Mouse (Mus musculus) ES-Bruce4 (cell line): Measurements from ENCODE around the gene Stoml1. TPM values are rescaled to one million over a fixed set of nuclear protein-coding genes. Genes with fewer than 3 reads are reported as not detected.

Experiments
- H3K27ac ChIP-seq: 2 replicates; pipeline ENCODE4 v1.5.1; 2012; ENCODE audit warnings: low read length, inconsistent platforms; ENCODE audit not compliant: insufficient read depth
- H3K27me3 ChIP-seq: 2 replicates; pipeline ENCODE4 v1.6.1; 2012; ENCODE audit warnings: mild to moderate bottlenecking, low read length, inconsistent platforms; ENCODE audit not compliant: control insufficient read depth, poor library complexity, insufficient read depth, severe bottlenecking
- H3K36me3 ChIP-seq: 2 replicates; pipeline ENCODE4 v1.6.1; 2012; ENCODE audit warnings: inconsistent platforms, mild to moderate bottlenecking, low read length, moderate library complexity; ENCODE audit not compliant: control insufficient read depth, poor library complexity, insufficient read depth, severe bottlenecking
- H3K4me1 ChIP-seq: one replicate; pipeline ENCODE4 v1.8.1; 2011; ENCODE audit warnings: low read length; ENCODE audit not compliant: control insufficient read depth, insufficient read depth
- H3K4me3 ChIP-seq: 2 replicates; pipeline ENCODE4 v1.5.1; 2011; ENCODE audit warnings: low read depth, mild to moderate bottlenecking, low read length
- H3K9ac ChIP-seq: 2 replicates; pipeline ENCODE4 v1.6.1; 2012; ENCODE audit warnings: low read depth, mild to moderate bottlenecking, inconsistent platforms; ENCODE audit not compliant: poor library complexity, severe bottlenecking
- H3K9me3 ChIP-seq: replicated peaks from 2 replicates; pipeline ENCODE4 v1.6.1; 2012; ENCODE audit warnings: mild to moderate bottlenecking, low read length, inconsistent platforms; ENCODE audit not compliant: control insufficient read depth, poor library complexity, insufficient read depth, severe bottlenecking
- CTCF ChIP-seq: IDR thresholded peaks from one replicate; pipeline ENCODE4 v1.8.1; 2011; ENCODE audit warnings: low read depth, low read length
- EP300 ChIP-seq: IDR thresholded peaks from 2 replicates; pipeline ENCODE4 v1.6.1; 2011; ENCODE audit warnings: low read depth, low read length; ENCODE audit not compliant: insufficient read depth
- POLR2A ChIP-seq: IDR thresholded peaks from one replicate; pipeline ENCODE4 v1.8.1; 2011; ENCODE audit warnings: low read length; ENCODE audit not compliant: insufficient read depth
- polyA plus RNA-seq: library from polyadenylated mRNA; stranded (reverse); fragments of >200 nt; gene quantifications from 2 replicates; pipeline ENCODE4 v1.2.4, GENCODE M21; 2011; ENCODE audit warnings: low read depth; ENCODE audit not compliant: missing spikeins, insufficient read depth, insufficient read length

Gene Stoml1
- polyA plus RNA-seq, 1 experiment, result 24.6 TPM

DNA sequence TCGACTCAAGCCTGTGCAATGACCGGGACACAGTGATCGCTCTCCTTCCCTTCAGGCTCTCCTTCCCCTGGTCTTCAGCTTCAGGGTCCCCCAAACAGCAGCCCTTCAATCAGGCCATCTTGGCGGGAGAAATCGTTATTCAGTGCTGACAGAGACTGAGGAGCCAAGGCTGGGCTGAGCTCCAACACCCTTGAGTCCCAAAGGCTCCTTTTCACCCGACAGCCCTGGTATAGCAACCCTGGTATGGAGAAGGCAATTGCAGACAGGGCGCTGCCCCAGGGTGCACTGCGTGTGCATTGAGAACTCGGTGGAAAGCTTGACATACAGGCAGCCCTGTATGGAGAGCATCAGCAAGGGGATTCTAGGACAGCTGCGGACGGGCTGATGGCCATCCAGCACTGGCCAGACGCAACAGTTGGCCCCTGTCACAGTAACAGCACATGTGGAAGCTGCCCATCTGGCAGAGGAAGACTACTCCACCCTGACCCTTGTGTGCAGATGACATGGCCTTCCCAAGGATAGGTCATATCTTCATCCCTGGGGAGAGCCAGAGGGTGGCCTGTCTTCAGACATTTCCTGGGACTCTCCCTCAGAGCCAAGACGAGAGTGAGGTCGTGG, 57.2 kb downstream of the Stoml1 start:
- H3K4me1 ChIP-seq, result no peaks in the 10 kb centered on the region
- no peak overlapping the region for H3K4me3 ChIP-seq
- no peaks in the 10 kb centered on the region for H3K27me3 ChIP-seq

DNA sequence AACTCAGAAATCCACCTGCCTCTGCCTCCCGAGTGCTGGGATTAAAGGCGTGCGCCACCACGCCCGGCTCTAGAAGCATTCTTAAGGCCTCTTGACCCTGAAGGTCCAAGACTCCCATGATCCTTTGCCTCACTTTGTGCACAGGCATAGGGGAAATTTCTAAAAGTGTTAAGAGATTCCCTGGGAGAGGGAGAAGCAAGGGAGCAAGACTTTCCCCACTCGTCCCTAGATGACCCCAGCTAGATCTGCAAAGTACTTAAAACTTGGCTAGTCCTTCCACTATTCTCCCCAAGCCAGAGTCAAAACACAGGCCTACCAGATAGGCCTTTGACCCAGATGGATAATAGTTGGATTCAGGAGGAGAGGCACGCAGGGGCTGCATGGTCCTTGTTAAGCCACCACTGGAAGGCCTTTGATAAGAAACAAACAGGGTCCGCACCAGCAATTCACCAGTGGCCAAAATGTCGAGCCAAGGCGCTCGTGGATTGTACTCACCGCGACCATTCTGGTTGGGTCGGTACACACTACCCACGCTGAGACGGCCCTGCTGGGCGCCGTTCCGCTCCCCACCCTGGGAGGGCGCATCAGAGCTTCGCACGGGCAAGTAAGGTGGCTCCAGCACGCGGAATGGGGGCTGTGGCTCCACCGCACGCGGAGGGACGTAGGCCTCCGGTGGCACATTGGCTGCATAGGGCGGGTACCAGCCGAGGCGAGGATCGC, 58.4 kb downstream of the Stoml1 start:
- peak overlapping the region; percentile 55 for H3K9ac ChIP-seq
- TF ChIP-seq EP300, result no peak
- peak; percentile 31 for TF ChIP-seq CTCF
- no peak for TF ChIP-seq POLR2A
- no peaks in the 10 kb centered on the region for H3K27me3 ChIP-seq
- peak overlapping the region; percentile 37 for H3K4me3 ChIP-seq
- no peaks in the 10 kb centered on the region for H3K36me3 ChIP-seq
- H3K27ac ChIP-seq, result no peak overlapping the region
- H3K9me3 ChIP-seq, result no peaks in the 10 kb centered on the region
- no peaks in the 10 kb centered on the region for H3K4me1 ChIP-seq

More for the DNA sequence above, 57.2 kb downstream of the Stoml1 start:
- TF ChIP-seq CTCF (no peak), EP300 (no peak), POLR2A (no peak)
- H3K9ac ChIP-seq, result no peak overlapping the region
- no peaks in the 10 kb centered on the region for H3K36me3 ChIP-seq
- H3K27ac ChIP-seq, result no peak overlapping the region
- no peaks in the 10 kb centered on the region for H3K9me3 ChIP-seq

Other genes starting within 250 kb of the Stoml1 start
- gene Cyp11a1, start 246.8 kb upstream of the Stoml1 start, polyA plus RNA-seq, result 0.41 and 0.45 TPM in 2 replicates
- 0.36 TPM in 1 of 2 replicates, not detected in the other for gene Stra6, start 189.4 kb upstream of the Stoml1 start, polyA plus RNA-seq
- gene Ccdc33, start 134.3 kb upstream of the Stoml1 start, polyA plus RNA-seq, result not detected in 2 replicates
- gene Islr, start 48.9 kb upstream of the Stoml1 start, polyA plus RNA-seq, result not detected in 2 replicates
- 0.67 and 0.85 TPM in 2 replicates for gene Islr2, start 48.8 kb upstream of the Stoml1 start, polyA plus RNA-seq
- gene Pml, start 3.4 kb upstream of the Stoml1 start, polyA plus RNA-seq, result 198 and 200 TPM in 2 replicates
- 3.4 and 3.6 TPM in 2 replicates for gene Loxl1, start 60.0 kb downstream of the Stoml1 start, polyA plus RNA-seq
- gene Tbc1d21, start 117.3 kb downstream of the Stoml1 start, polyA plus RNA-seq, result not detected in 2 replicates
- 2.2 and 3.8 TPM in 2 replicates for gene Insyn1, start 235.4 kb downstream of the Stoml1 start, polyA plus RNA-seq